Mouse (Mus musculus) CD4-positive, CD25-positive, alpha-beta regulatory T cell, adult 9 weeks (primary cell): Measurements from ENCODE around the gene Btbd16. TPM values are rescaled to one million over a fixed set of nuclear protein-coding genes. Genes with fewer than 3 reads are reported as not detected.

Experiments
- polyA plus RNA-seq: library from polyadenylated mRNA; unstranded; fragments of 100-300 nt; shearing (Covaris generic); gene quantifications from one replicate; pipeline ENCODE4 v1.2.1, GENCODE M21; 2017

The Btbd16 gene
- 8.9 TPM for polyA plus RNA-seq

GRCm38 (mm10) chr7:130773914-130774630 is at the start of gene Btbd16:
Gene Btbd16 (plus strand): TSS chr7:130774069.

GRCm38 (mm10) chr7:130865613-130866591 is 92.0 kb downstream of the Btbd16 start, which contains the start of gene Plekha1:
Gene Plekha1 (plus strand): TSS chr7:130865756.

Other genes with a start within 250 kb of the Btbd16 start
- 12.3 TPM for gene Nsmce4a, start 201.0 kb upstream of the Btbd16 start, polyA plus RNA-seq
- 9.9 TPM for gene Tacc2, start 196.6 kb upstream of the Btbd16 start, polyA plus RNA-seq
- gene Plekha1, start 91.7 kb downstream of the Btbd16 start, polyA plus RNA-seq, result 45.2 TPM
- gene Htra1, start 162.0 kb downstream of the Btbd16 start, polyA plus RNA-seq, result not detected